Mouse (Mus musculus) stomach, embryonic 16.5 days (tissue): ENCODE measurements around the gene Dpysl5. TPM values are rescaled to one million over a fixed set of nuclear protein-coding genes. Genes with fewer than 3 reads are reported as not detected.
"Not testable (repeated sequence)": the region's sequence is repeated elsewhere in the genome, so short reads cannot be mapped to it uniquely, and the experiment has no call there.

Experiments used
- ATAC-seq: fragments of 200-750 bp; cut with Nextera tagmentation; 2 replicates; pipeline ENCODE4 v1.8.0; 2017; ENCODE audit warnings: moderate number of reproducible peaks, moderate TSS enrichment; ENCODE audit not compliant: insufficient read depth, low FRiP score
- H3K27ac ChIP-seq: fragments of 300-500 bp; sonication (generic); 2 replicates; pipeline ENCODE4 v1.5.1; 2014; ENCODE audit warnings: low read length
- H3K27me3 ChIP-seq: fragments of 300-500 bp; sonication (generic); 2 replicates; pipeline ENCODE4 v1.6.1; 2014; ENCODE audit warnings: low read length, control low read depth, mixed read lengths; ENCODE audit not compliant: control insufficient read depth, insufficient read depth
- H3K36me3 ChIP-seq: fragments of 300-500 bp; sonication (generic); 2 replicates; pipeline ENCODE4 v1.6.1; 2014; ENCODE audit warnings: low read length; ENCODE audit not compliant: control insufficient read depth, insufficient read depth
- H3K4me1 ChIP-seq: fragments of 300-500 bp; sonication (generic); 2 replicates; pipeline ENCODE4 v1.6.1; 2014; ENCODE audit warnings: low read length, control low read depth, mixed read lengths; ENCODE audit not compliant: control insufficient read depth, insufficient read depth
- H3K4me2 ChIP-seq: fragments of 300-500 bp; sonication (generic); 2 replicates; pipeline ENCODE4 v1.6.1; 2014; ENCODE audit warnings: low read depth, low read length, mixed read lengths
- H3K4me3 ChIP-seq: fragments of 300-500 bp; sonication (generic); replicated peaks from 2 replicates; pipeline ENCODE4 v1.5.1; 2014; ENCODE audit warnings: mild to moderate bottlenecking, low read length
- H3K9ac ChIP-seq: fragments of 300-500 bp; sonication (generic); 2 replicates; pipeline ENCODE4 v1.6.1; 2014; ENCODE audit warnings: low read length
- H3K9me3 ChIP-seq: fragments of 300-500 bp; sonication (generic); replicated peaks from 2 replicates; pipeline ENCODE4 v1.6.1; 2016; ENCODE audit warnings: low read length, control low read depth; ENCODE audit not compliant: control insufficient read depth
- WGBS: fragments of 180-500 bp; shearing (Covaris S2); extraction: QIAGEN DNeasy Blood & Tissue Kit; methylation state at CpG from one replicate; pipeline ENCODE4 v1.1.7; 2014; 5-methylcytosine and 5-hydroxymethylcytosine counted together
- polyA plus RNA-seq: library from polyadenylated mRNA; unstranded; fragments of >200 nt; fragmentation: Nextera tagmentation; extraction: Ambion mirVana; gene quantifications from 2 replicates; pipeline ENCODE4 v1.2.1, GENCODE M21; 2015

Dpysl5 gene
- polyA plus RNA-seq, 1 experiment from 2014 or later, result 6.8 TPM

- no peaks in the 10 kb centered on the region for H3K27me3 ChIP-seq
- no peak overlapping the region for H3K4me2 ChIP-seq
- no peak overlapping the region for H3K4me3 ChIP-seq
- H3K27ac ChIP-seq, result no peak overlapping the region
- no peak overlapping the region for H3K9ac ChIP-seq
- 84% methylated on average over 7 of the region's 7 CpGs for WGBS
- no peak for ATAC-seq
- peaks cover 16% of the 10 kb centered on the region for H3K36me3 ChIP-seq
- H3K9me3 ChIP-seq, result no peaks in the 10 kb centered on the region
- H3K4me1 ChIP-seq, result peaks cover 18% of the 10 kb centered on the region
These were observed 41.3 kb upstream of the Dpysl5 start for GRCm38 (mm10) chr5:30670091-30670490.

- Histone ChIP-seq H3K4me2 (no peak overlapping the region), H3K9ac (no peak overlapping the region), H3K36me3 (peaks cover 20% of the 10 kb centered on the region), H3K4me3 (no peak overlapping the region), H3K27ac (no peak overlapping the region), H3K27me3 (no peaks in the 10 kb centered on the region), H3K9me3 (no peaks in the 10 kb centered on the region), H3K4me1 (0 out of 2 replicates have a peak, but pooled peaks cover under 1% of the 10 kb centered on the region)
- ATAC-seq, result no peak
- 73% methylated on average over 7 of the region's 7 CpGs for WGBS
These were observed 37.4 kb upstream of the Dpysl5 start for GRCm38 (mm10) chr5:30674001-30674400.

- Histone ChIP-seq H3K4me2 (no peak overlapping the region), H3K27ac (no peak overlapping the region), H3K9me3 (no peaks in the 10 kb centered on the region), H3K27me3 (no peaks in the 10 kb centered on the region), H3K9ac (no peak overlapping the region), H3K4me1 (no peaks in the 10 kb centered on the region), H3K4me3 (no peak overlapping the region), H3K36me3 (peaks cover 14% of the 10 kb centered on the region)
- ATAC-seq, result no peak
- WGBS, result 78% methylated on average over 7 of the region's 7 CpGs
These were observed 34.6 kb upstream of the Dpysl5 start for GRCm38 (mm10) chr5:30676800-30677199.

GRCm38 (mm10) chr5:30678069-30678468, 33.3 kb upstream of the Dpysl5 start:
- not testable (repeated sequence) for H3K4me3 ChIP-seq, H3K27me3 ChIP-seq, H3K4me1 ChIP-seq, H3K9me3 ChIP-seq, H3K9ac ChIP-seq, H3K27ac ChIP-seq, H3K4me2 ChIP-seq, ATAC-seq
- H3K36me3 ChIP-seq, result peaks cover 11% of the 10 kb centered on the region
- WGBS, result 90% methylated on average over 3 of the region's 3 CpGs

- Histone ChIP-seq H3K4me2 (no peak overlapping the region), H3K4me1 (no peaks in the 10 kb centered on the region), H3K4me3 (no peak overlapping the region), H3K9ac (no peak overlapping the region), H3K27ac (no peak overlapping the region), H3K27me3 (no peaks in the 10 kb centered on the region), H3K36me3 (peaks cover 10% of the 10 kb centered on the region), H3K9me3 (no peaks in the 10 kb centered on the region)
- 96% methylated on average over 4 of the region's 4 CpGs for WGBS
- no peak for ATAC-seq
These were observed 32.6 kb upstream of the Dpysl5 start for GRCm38 (mm10) chr5:30678722-30679296.

- 78% methylated on average over 5 of the region's 5 CpGs for WGBS
- H3K27me3 ChIP-seq, result no peaks in the 10 kb centered on the region
- H3K36me3 ChIP-seq, result peaks cover 7% of the 10 kb centered on the region; the same call in 1 of the 2 replicates
- ATAC-seq, result no peak
- no peaks in the 10 kb centered on the region for H3K9me3 ChIP-seq
- H3K4me3 ChIP-seq, result no peak overlapping the region
- H3K27ac ChIP-seq, result no peak overlapping the region
- H3K4me1 ChIP-seq, result no peaks in the 10 kb centered on the region
- H3K9ac ChIP-seq, result no peak overlapping the region
- H3K4me2 ChIP-seq, result no peak overlapping the region
These were observed 31.8 kb upstream of the Dpysl5 start for GRCm38 (mm10) chr5:30679593-30679992.

GRCm38 (mm10) chr5:30681970-30682369, 29.4 kb upstream of the Dpysl5 start:
- no peak overlapping the region for H3K9ac ChIP-seq
- no peak overlapping the region for H3K4me2 ChIP-seq
- H3K27me3 ChIP-seq, result no peaks in the 10 kb centered on the region
- H3K27ac ChIP-seq, result no peak overlapping the region
- H3K4me1 ChIP-seq, result no peaks in the 10 kb centered on the region
- H3K36me3 ChIP-seq, result no peaks in the 10 kb centered on the region
- no peak for ATAC-seq
- 85% methylated on average over 5 of the region's 5 CpGs for WGBS
- H3K4me3 ChIP-seq, result no peak overlapping the region
- no peaks in the 10 kb centered on the region for H3K9me3 ChIP-seq

- H3K36me3 ChIP-seq, result no peaks in the 10 kb centered on the region
- no peaks in the 10 kb centered on the region for H3K27me3 ChIP-seq
- H3K4me1 ChIP-seq, result no peaks in the 10 kb centered on the region
- no peak for ATAC-seq
- no peak overlapping the region for H3K9ac ChIP-seq
- no peak overlapping the region for H3K4me2 ChIP-seq
- H3K4me3 ChIP-seq, result no peak overlapping the region
- H3K9me3 ChIP-seq, result no peaks in the 10 kb centered on the region
- no peak overlapping the region for H3K27ac ChIP-seq
These were observed 28.3 kb upstream of the Dpysl5 start for GRCm38 (mm10) chr5:30682967-30683600.

GRCm38 (mm10) chr5:30683993-30684392, 27.4 kb upstream of the Dpysl5 start:
- no peak for ATAC-seq
- H3K9me3 ChIP-seq, result no peaks in the 10 kb centered on the region
- H3K4me2 ChIP-seq, result no peak overlapping the region
- WGBS, result 70% methylated on average over 3 of the region's 3 CpGs
- no peak overlapping the region for H3K4me3 ChIP-seq
- H3K27ac ChIP-seq, result no peak overlapping the region
- H3K27me3 ChIP-seq, result no peaks in the 10 kb centered on the region
- no peaks in the 10 kb centered on the region for H3K36me3 ChIP-seq
- no peaks in the 10 kb centered on the region for H3K4me1 ChIP-seq
- no peak overlapping the region for H3K9ac ChIP-seq
